Mouse (Mus musculus) ES-Bruce4 (cell line): ENCODE measurements around the gene Dpp9.

ENCODE experiments used
- CTCF ChIP-seq: IDR thresholded peaks from one replicate; pipeline ENCODE4 v1.8.1; 2011; ENCODE audit warnings: low read depth, low read length
- EP300 ChIP-seq: IDR thresholded peaks from 2 replicates; pipeline ENCODE4 v1.6.1; 2011; ENCODE audit warnings: low read depth, low read length; ENCODE audit not compliant: insufficient read depth

DNA sequence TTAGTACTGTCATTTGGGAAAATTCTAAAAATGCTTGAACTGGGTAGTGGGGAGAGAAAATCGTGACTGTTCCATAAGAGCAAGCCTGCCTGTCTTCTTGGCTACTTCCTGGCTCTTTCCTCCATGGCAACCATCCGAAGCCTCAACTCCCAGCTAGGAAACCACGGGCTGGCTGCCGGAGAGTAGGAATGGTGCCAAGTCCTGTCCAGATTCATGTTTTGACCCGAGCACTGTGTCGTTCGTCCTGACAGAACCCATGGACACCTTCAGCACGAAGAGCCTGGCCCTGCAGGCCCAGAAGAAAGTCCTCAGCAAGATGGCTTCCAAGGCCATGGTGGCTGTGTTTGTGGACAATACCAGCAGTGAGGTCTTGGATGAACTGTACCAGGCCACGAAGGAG, 47.2 kb downstream of the Dpp9 start:
- no peak for TF ChIP-seq EP300
- TF ChIP-seq CTCF, result no peak
